Mouse (Mus musculus) cerebellum, adult 2 months (tissue): ENCODE results near the gene Olfr543. TPM values are rescaled to one million over a fixed set of nuclear protein-coding genes. Genes with fewer than 3 reads are reported as not detected.
"Not testable (repeated sequence)": the region's sequence is repeated elsewhere in the genome, so short reads cannot be mapped to it uniquely, and the experiment has no call there.

Source experiments
- DNase-seq, 2 experiments: peaks; one replicate each; pipeline ENCODE4 v3.0.0; 2021
- H3K27ac ChIP-seq: fragments of 200-500 bp; 2 replicates; pipeline ENCODE4 v1.5.1; 2012; ENCODE audit warnings: low read length, control low read depth, inconsistent platforms; ENCODE audit not compliant: insufficient read depth
- H3K27me3 ChIP-seq: fragments of 200-500 bp; 2 replicates; pipeline ENCODE4 v1.6.1; 2012; ENCODE audit warnings: inconsistent platforms, mild to moderate bottlenecking, low read length, moderate library complexity; ENCODE audit not compliant: control insufficient read depth, insufficient read depth
- H3K4me1 ChIP-seq: fragments of 200-500 bp; 2 replicates; pipeline ENCODE4 v1.6.1; 2011; ENCODE audit warnings: low read length; ENCODE audit not compliant: control insufficient read depth, insufficient read depth
- H3K4me3 ChIP-seq: fragments of 200-500 bp; replicated peaks from 2 replicates; pipeline ENCODE3; 2011; ENCODE audit warnings: mild to moderate bottlenecking, low read depth, low read length, control low read depth; ENCODE audit not compliant: insufficient read depth
- CTCF ChIP-seq: fragments of 200-500 bp; IDR thresholded peaks from 2 replicates; pipeline ENCODE4 v1.5.1; 2011; ENCODE audit warnings: low read depth, mild to moderate bottlenecking, control low read depth, low read length, moderate library complexity, borderline replicate concordance; ENCODE audit not compliant: insufficient read depth
- POLR2A ChIP-seq: fragments of 200-500 bp; IDR thresholded peaks from 2 replicates; pipeline ENCODE4 v1.6.1; 2011; ENCODE audit warnings: low read length, control low read depth, borderline replicate concordance; ENCODE audit not compliant: insufficient read depth
- WGBS: fragments of 180-500 bp; shearing (Covaris S2); methylation state at CpG from one replicate; pipeline ENCODE4 v1.1.7; 2018; 5-methylcytosine and 5-hydroxymethylcytosine counted together
- polyA plus RNA-seq: library from polyadenylated mRNA; depleted of rRNA; stranded (reverse); fragments of >200 nt; gene quantifications from 2 replicates; pipeline ENCODE4 v1.2.3, GENCODE M21; 2012

The Olfr543 gene
- polyA plus RNA-seq, 1 experiment = not detected

DNA sequence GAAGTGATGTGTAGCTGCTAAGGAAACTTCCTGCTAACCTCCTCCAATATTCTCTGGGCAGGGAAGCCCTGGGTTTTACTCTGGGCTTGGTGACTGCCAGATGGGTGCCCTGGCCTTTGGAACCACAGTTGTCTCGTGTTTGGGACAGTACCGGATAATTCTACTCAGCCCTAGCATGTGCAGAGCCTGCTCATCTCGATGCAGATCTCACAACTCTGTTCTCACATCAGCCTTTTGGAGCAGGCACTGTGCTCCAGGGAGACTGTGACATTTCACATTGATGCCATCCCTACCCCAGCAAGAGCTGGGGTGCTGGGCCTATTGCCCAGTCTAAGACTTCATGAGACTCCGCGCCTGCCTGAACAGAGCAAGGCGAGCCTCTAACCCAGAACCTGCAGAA lies 27.2 kb upstream of the Olfr543 start:
- H3K4me1 ChIP-seq = no peaks in the 10 kb centered on the region
- DNase-seq = no peak
- H3K27me3 ChIP-seq = no peaks in the 10 kb centered on the region
- no peak overlapping the region for H3K4me3 ChIP-seq
- WGBS = 88% methylated on average over 6 of the region's 6 CpGs
- TF ChIP-seq POLR2A = no peak
- TF ChIP-seq CTCF = no peak
- no peak overlapping the region for H3K27ac ChIP-seq

DNA sequence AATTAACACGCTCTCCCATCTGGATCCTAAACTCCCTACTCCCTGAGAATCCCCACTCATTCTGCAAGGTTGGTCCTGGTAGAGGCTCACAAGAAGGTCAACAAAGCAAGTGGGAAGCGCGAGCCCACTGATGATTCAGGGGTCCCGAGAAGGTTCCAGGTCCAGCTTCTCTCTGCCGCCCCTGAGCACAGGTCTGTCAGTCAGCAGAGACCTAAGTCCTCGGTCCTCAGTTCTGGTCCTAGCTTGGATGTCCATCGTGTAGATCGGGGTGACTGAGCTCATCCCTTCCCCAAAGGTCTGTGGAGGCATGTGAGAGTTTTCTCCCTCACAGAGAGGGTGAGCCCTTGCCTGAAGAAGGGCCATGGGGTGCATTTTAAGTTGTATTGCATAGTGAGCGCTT lies 26.6 kb upstream of the Olfr543 start:
- Histone ChIP-seq H3K4me3 (no peak overlapping the region), H3K4me1 (no peaks in the 10 kb centered on the region)
- WGBS = 87% methylated on average over 9 of the region's 9 CpGs

DNA sequence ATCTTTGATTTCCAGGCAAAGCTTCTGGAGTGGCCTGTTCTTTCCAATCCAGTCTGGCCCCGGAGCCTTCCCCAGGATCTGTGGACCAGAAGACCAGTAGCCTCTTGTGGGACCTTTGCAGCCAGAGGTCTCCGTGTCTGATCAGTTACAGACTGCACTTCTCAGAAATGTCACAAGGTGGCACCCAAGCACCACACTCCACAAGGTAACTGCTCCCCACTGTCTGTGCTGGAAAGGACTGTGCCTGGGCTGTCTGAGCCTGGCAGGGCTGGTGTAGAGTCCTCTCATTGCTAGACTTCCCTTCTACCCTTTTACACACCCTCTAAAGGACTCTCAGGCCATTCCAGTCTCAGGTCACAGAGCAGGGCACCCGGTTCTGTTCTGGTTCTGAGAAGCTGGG lies 25.4 kb upstream of the Olfr543 start:
- peaks cover under 1% of the 10 kb centered on the region; the same call in 1 of the 2 replicates for H3K4me1 ChIP-seq
- DNase-seq = peak; percentile 69 to 77
- WGBS = 39% methylated on average over 3 of the region's 3 CpGs
- H3K27ac ChIP-seq = no peak overlapping the region
- TF ChIP-seq CTCF = peak; percentile 95
- no peak for TF ChIP-seq POLR2A
- no peak overlapping the region for H3K4me3 ChIP-seq
- H3K27me3 ChIP-seq = no peaks in the 10 kb centered on the region

More for the DNA sequence above, 26.6 kb upstream of the Olfr543 start:
- no peak overlapping the region for H3K27ac ChIP-seq
- no peak for DNase-seq
- no peaks in the 10 kb centered on the region for H3K27me3 ChIP-seq
- TF ChIP-seq POLR2A = no peak

DNA sequence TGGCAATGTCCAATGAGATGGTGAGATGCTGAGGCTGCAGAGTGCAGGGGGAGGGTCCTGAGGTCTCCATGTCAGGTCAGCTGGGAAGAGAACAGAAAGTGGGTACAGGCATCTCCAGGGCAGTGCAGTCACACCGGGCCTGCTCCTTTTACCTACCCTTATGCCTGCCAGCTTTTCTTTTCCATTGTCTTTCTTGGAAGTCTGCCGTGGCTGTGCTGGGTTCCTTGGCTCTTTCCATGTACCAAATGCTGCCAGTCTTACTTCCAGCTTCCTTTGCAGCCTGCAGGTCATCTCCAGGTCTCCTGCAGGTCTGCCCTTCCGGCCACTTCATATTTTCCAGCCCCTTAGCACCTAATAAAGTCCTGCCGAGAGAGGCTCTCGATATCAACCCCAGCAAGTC lies 20.5 kb upstream of the Olfr543 start:
- H3K27me3 ChIP-seq = no peaks in the 10 kb centered on the region
- H3K4me1 ChIP-seq = peaks cover 2% of the 10 kb centered on the region; the same call in 1 of the 2 replicates
- WGBS = 31% methylated on average over 5 of the region's 5 CpGs
- no peak overlapping the region for H3K27ac ChIP-seq
- TF ChIP-seq POLR2A (no peak), CTCF (no peak)
- H3K4me3 ChIP-seq = no peak overlapping the region
- DNase-seq = peak; percentile 50 to 76

DNA sequence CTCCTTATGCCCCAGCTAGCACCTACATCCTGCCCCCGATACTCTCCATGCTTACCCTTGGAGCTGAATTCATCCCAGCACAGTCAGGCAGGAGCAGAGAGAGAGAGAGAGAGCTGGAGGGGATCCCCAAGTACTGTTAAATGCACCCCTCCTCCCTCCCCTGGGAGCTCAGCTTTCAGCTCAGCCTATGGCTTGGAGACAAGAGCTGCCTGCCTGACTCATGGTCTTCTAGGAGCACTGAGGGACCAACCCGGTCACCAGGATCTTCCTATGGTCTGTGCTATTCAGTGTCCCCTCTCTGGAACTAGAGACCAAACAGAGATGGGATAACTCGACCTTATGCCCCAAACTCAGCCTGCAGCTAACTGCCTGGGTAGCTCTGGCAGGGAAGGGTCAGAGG lies 18.0 kb upstream of the Olfr543 start, which contains the start of gene Olfr545:
TSS of gene Olfr545 (minus strand) at position 101 of the 400 bp plus-strand sequence.
- 85% methylated on average over 3 of the region's 3 CpGs for WGBS

DNA sequence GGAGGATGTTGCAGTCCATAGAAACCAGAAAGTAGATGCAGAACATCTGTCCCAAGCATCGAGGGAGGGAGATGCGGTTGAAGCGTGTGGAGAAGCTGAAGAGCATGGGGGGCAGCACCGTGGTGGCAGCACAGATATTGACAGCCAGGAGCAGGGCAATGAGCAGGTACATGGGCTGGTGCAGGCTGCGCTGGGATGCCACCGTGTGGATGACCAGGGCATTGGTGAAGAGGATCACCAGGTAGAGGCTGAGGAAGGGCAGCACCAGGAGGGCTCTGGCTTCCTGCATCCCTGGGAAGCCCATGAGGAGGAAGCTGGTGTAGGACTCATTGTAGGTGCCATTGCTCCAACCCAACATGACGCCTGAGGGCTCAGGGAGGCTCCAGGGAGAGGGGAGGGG lies 12.9 kb upstream of the Olfr543 start:
- H3K4me1 ChIP-seq, DNase-seq, H3K27me3 ChIP-seq, H3K27ac ChIP-seq, H3K4me3 ChIP-seq: not testable (repeated sequence)
- WGBS = 55% methylated on average over 7 of the region's 7 CpGs

More for the DNA sequence above, 18.0 kb upstream of the Olfr543 start, which contains the start of gene Olfr545:
- H3K4me1 ChIP-seq = peaks cover 2% of the 10 kb centered on the region; the same call in 1 of the 2 replicates
- H3K27ac ChIP-seq = no peak within 1 kb of the TSS
- TF ChIP-seq POLR2A (no peak), CTCF (no peak)
- no peak for DNase-seq
- no peak within 1 kb of the TSS for H3K4me3 ChIP-seq
- no peaks in the 10 kb centered on the region for H3K27me3 ChIP-seq

DNA sequence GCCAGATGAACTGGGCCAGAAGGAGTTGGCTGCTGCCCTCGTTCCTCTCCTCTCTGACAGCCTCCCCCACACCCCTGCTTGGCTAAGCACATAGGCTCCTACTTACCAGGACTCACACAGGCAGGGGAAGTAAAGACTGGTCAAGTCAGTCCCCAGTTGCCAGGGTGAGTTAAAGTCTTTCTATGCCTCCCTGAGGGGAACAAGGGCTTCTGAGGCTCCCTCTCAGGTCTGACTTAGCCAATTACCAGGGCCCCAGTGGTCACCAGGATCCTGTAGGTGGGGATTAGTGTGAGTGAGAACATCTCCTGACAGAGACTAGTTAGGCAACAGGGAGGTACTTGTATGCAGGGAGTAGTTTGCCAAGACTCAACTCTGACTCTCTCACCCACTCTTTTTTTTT lies 6.7 kb upstream of the Olfr543 start, which contains the start of gene Olfr544:
TSS of gene Olfr544 (minus strand) at position 153 of the 400 bp plus-strand sequence.
- DNase-seq = no peak
- 4% methylated on average over 1 of the region's 1 CpGs for WGBS
- no peak for TF ChIP-seq POLR2A
- TF ChIP-seq CTCF = no peak
- Histone ChIP-seq H3K4me1 (no peaks in the 10 kb centered on the region), H3K27me3 (no peaks in the 10 kb centered on the region), H3K27ac (no peak within 1 kb of the TSS), H3K4me3 (no peak within 1 kb of the TSS)

DNA sequence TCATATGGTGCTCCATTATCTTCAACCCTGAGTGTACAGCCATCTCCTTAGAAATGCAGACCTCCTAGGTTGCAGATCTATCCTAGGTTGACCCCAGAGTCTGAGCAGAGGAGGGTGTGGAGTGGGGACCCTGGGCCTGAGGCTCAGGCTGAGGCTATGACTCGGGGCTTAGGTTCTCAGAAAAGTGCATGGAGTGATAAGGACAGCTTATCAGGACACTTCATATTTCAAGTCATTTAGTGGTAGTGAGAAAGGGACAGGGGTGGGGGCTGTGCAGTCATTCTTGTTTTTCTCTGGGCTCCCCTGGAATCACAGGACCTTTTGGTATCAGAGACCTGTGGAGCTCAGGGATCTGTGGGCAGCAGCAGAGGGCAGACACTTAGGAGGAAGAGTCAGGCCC lies 4.6 kb upstream of the Olfr543 start:
- TF ChIP-seq POLR2A (no peak), CTCF (no peak)
- Histone ChIP-seq H3K27ac (no peak overlapping the region), H3K4me1 (no peaks in the 10 kb centered on the region), H3K27me3 (no peaks in the 10 kb centered on the region), H3K4me3 (no peak overlapping the region)
- no peak for DNase-seq
- 91% methylated on average over 1 of the region's 1 CpGs for WGBS

DNA sequence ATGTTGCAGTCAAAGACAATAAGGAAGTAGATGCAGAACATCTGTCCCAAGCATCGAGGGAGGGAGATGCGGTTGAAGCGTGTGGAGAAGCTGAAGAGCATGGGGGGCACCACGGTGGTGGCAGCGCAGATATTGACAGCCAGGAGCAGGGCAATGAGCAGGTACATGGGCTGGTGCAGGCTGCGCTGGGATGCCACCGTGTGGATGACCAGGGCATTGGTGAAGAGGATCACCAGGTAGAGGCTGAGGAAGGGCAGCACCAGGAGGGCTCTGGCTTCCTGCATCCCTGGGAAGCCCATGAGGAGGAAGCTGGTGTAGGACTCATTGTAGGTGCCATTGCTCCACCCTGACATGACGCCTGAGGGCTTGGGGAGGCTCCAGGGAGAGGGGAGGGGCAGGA lies 3.3 kb upstream of the Olfr543 start:
- DNase-seq, H3K4me1 ChIP-seq, H3K27ac ChIP-seq, H3K27me3 ChIP-seq, H3K4me3 ChIP-seq: not testable (repeated sequence)
- WGBS = 67% methylated on average over 8 of the region's 8 CpGs
